Mouse (Mus musculus): Measurements from ENCODE around the gene Higd1c. TPM values are rescaled to one million over a fixed set of nuclear protein-coding genes. Genes with fewer than 3 reads are reported as not detected.

Higd1c gene
- total RNA-seq (2023) = not detected in 2 replicates

GRCm38 (mm10) chr15:100364242-100364641, at the start of gene Higd1c:
Gene Higd1c, plus strand, starts transcription at chr15:100364542.

GRCm38 (mm10) chr15:100334629-100335028, 29.7 kb upstream of the Higd1c start, which contains the start of gene Mettl7a3:
Gene Mettl7a3, plus strand, starts transcription at chr15:100334929.

GRCm38 (mm10) chr15:100352711-100353250, 11.6 kb upstream of the Higd1c start, which contains the start of the genes Methig1 and Mettl7a2:
Gene Methig1, plus strand, starts transcription at chr15:100353149.
Gene Mettl7a2, plus strand, starts transcription at chr15:100353200.

GRCm38 (mm10) chr15:100421758-100422197, 57.4 kb downstream of the Higd1c start, which contains the start of gene Gm5475:
Gene Gm5475, plus strand, starts transcription at chr15:100422147.

GRCm38 (mm10) chr15:100424396-100425122, 60.2 kb downstream of the Higd1c start, which contains the start of gene Slc11a2:
Gene Slc11a2, minus strand, starts transcription at chr15:100425072.

Other genes with a start within 250 kb of the Higd1c start
- 103 and 113 TPM in 2 replicates for gene Atf1, start 136.7 kb upstream of the Higd1c start, total RNA-seq (2023)
- gene Tmprss12, start 83.7 kb upstream of the Higd1c start, total RNA-seq (2023) = not detected in 2 replicates
- 24.9 and 30.9 TPM in 2 replicates for gene Mettl7a1, start 60.4 kb upstream of the Higd1c start, total RNA-seq (2023)
- not detected in 2 replicates for gene Mettl7a3, start 29.6 kb upstream of the Higd1c start, total RNA-seq (2023)
- not detected in 2 replicates for gene Methig1, start 11.4 kb upstream of the Higd1c start, total RNA-seq (2023)
- 0.70 and 1.5 TPM in 2 replicates for gene Mettl7a2, start 11.3 kb upstream of the Higd1c start, total RNA-seq (2023)
- not detected in 2 replicates for gene Gm5475, start 57.6 kb downstream of the Higd1c start, total RNA-seq (2023)
- gene Slc11a2, start 60.5 kb downstream of the Higd1c start, total RNA-seq (2023) = 6.9 and 11.2 TPM in 2 replicates
- gene Letmd1, start 104.5 kb downstream of the Higd1c start, total RNA-seq (2023) = 8.0 and 11.0 TPM in 2 replicates
- gene Csrnp2, start 130.9 kb downstream of the Higd1c start, total RNA-seq (2023) = 0.79 and 1.2 TPM in 2 replicates
- 1.4 and 2.0 TPM in 2 replicates for gene Tfcp2, start 187.5 kb downstream of the Higd1c start, total RNA-seq (2023)
- 0.76 and 1.1 TPM in 2 replicates for gene Pou6f1, start 235.4 kb downstream of the Higd1c start, total RNA-seq (2023)